Mouse (Mus musculus) kidney, adult 2 months (tissue): ENCODE measurements around the gene Bbs1.

Source experiments
- CTCF ChIP-seq: fragments of 200-500 bp; conservative IDR thresholded peaks from 2 replicates; pipeline ENCODE4 v1.5.1; 2011; ENCODE audit warnings: low read depth, mild to moderate bottlenecking, control low read depth, low read length, moderate library complexity, mixed read lengths; ENCODE audit not compliant: insufficient read depth, insufficient read length
- POLR2A ChIP-seq: fragments of 200-500 bp; IDR thresholded peaks from one replicate; pipeline ENCODE4 v1.6.1; 2011; ENCODE audit warnings: low read depth, low read length, control low read depth

- no peak for TF ChIP-seq POLR2A
- TF ChIP-seq CTCF = no peak
Observed at GRCm38 (mm10) chr19:4925121-4925860, 18.9 kb upstream of the Bbs1 start.
